Mouse (Mus musculus) naive thymus-derived CD4-positive, alpha-beta T cell, adult 2 months (primary cell): ENCODE measurements around the gene Olfr1392.
A peak's percentile ranks its signal among the peaks of the same experiment; 100 is the strongest.
"Not testable (repeated sequence)": the region's sequence is repeated elsewhere in the genome, so short reads cannot be mapped to it uniquely, and the experiment has no call there.

ENCODE experiments used
- DNase-seq: peaks from one replicate; pipeline ENCODE4 v3.0.0-alpha.2; 2011; ENCODE audit warnings: low read depth

Olfr1392 gene

DNA sequence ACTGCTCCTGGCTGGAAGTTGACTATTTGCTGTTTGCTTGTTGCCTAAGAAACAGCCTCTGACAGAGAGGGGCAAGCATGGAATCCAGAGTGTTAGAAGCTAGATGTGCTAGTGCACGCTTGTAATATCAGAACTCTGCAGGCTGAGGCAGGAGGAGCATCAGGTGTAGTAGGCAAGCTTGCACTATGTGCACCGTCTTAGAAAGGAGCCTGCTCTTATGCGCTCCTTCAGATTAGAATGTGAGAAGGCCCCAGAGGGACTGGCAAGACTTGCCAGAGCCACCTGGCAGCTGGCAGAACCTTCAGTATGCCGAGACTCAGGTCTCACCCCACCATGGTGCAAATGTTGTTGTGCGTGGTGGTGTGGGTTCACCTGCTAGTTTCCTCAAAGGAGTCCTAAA is 33.0 kb upstream of the Olfr1392 start:
- DNase-seq: peak; percentile 25

- no peak for DNase-seq
Observed at GRCm38 (mm10) chr11:49253035-49253434, 32.0 kb upstream of the Olfr1392 start.

DNA sequence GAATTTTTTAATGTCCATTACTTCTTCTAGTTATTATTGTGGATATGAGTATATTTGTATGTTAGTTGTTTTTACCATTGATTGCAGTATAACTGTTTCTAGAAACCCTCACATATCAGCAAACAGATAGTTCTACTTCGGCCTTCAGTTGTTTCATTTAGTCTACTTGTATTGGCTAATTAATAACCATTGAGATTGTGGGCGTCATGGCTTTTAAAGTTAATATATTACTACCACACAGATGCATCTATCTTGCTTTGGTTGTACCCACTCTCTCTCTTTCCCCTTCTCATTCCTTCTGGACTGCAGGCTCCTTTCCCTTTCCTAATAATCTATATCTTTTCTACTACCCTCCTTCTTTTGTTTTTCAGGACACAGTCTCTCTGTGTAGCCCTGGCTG is 25.8 kb upstream of the Olfr1392 start:
- DNase-seq: no peak

DNA sequence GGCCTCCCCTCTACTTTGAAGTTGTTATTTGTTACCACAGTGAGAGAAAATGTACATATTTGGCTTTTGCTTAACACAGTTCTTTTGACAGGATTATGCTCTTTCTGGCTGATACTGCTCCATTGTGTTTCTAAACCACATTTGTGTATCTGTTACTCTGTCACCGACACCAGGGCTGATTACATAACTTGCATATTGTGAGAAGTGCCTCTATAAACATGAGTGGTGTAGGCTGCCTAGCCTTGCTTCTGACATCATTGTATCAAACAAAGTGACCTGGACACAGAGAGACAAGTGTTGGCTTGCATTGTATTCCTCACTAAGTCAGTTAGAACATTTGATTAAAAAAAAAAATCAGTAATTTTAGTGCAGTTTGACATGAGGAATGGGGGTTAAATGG is 25.3 kb upstream of the Olfr1392 start:
- no peak for DNase-seq

GRCm38 (mm10) chr11:49260598-49261312 is 24.3 kb upstream of the Olfr1392 start:
- DNase-seq: no peak

- no peak for DNase-seq
Observed at GRCm38 (mm10) chr11:49261313-49261855, 23.7 kb upstream of the Olfr1392 start.

- DNase-seq: no peak
Observed at GRCm38 (mm10) chr11:49262286-49262685, 22.8 kb upstream of the Olfr1392 start.

DNA sequence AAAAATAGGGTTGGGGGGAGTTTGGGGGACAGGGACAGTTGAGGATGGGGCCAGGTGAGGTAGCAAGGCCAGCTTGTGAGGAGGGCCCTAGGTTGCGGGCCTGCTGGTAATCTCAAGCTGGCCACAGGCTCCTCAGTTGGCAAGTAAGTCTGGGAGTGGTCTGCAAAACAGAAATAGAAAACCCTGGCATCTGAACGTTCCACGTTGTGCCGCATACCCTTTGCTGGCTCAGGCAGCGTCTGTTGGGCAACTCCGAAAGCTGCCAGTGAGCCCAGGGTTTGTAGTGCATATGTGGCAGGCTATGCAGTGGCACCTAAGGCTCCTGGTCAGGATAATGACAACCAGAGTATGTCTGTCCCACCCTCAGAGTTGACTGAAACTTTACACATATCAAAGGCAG is 21.9 kb upstream of the Olfr1392 start:
- no peak for DNase-seq

GRCm38 (mm10) chr11:49264081-49264480 is 21.0 kb upstream of the Olfr1392 start:
- DNase-seq: no peak

DNA sequence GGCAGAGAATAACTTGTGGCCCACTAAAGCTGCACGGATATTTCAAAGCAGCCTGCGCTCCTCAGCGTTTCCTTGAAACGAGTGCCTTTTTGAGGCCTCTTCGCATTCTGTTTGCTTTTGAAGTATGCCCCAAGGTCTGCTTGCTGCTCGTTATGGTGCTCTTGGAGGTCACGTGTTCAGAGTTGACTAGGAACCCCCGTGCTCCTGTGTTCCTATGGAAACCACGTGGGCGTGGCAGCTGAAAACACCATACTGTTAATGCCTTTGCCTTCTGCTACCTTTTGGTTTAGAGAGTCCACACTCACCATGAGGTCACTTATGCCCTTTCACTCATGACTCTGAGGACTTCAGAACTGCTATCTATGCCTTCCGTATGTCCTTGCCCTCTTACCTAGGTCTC is 20.5 kb upstream of the Olfr1392 start:
- peak; percentile 72 for DNase-seq

GRCm38 (mm10) chr11:49265101-49265500 is 20.0 kb upstream of the Olfr1392 start:
- DNase-seq: no peak

DNA sequence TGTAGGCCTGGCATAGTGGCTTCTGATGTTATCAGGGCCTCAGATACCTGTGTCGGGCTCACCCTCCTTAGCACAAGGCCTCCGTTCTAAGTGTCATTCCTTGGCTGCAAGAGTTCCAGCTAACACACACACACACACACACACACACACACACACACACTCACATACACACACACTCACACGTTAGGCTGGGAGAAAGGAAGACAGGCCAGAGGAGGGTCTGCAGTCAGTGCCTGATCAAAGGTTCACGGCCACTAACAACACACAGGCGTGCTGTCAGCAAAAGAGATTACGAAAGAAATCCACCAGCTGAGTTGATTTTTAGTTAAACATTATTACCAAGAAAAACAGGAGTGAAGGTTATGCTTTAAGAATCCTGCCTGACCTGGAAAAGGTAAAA is 18.4 kb upstream of the Olfr1392 start:
- DNase-seq: no peak

DNA sequence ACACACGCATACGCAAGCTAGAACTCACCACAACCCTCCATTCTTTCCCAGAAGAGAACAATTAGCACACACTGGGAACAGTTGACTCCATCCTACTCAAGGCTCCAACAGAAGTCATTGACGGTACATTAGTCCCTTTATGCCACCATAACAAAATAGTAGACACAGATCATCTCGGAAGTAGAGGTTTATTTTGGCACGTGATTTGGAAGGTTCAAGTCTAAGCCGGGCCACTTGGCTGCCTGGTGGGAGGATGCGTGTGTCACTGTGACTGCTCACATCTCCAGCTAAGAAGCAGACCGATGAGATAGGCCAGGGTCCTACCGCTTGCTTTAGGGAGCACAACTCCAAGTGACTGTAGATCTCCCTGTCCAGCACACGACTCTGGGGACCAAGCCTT is 17.8 kb upstream of the Olfr1392 start:
- no peak for DNase-seq

GRCm38 (mm10) chr11:49267970-49268579 is 17.0 kb upstream of the Olfr1392 start:
- no peak for DNase-seq

DNA sequence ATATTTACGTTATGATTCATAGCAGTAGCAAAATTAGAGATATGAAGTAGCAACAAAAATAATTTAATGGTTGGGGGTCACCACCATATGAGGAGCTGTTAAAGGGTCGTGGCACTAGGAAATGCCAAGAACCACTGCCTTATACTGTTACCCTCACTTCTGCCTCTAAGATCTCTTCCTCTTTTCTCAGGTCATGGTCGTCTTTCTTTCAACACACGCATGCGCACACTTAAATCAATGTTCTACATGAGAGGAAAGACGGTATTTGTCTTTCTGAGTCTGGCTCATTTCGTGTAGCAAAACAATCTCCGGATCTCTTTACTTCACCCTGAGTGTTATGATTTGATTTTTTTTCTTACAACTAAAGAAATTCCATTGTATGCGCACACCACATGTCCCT is 15.3 kb upstream of the Olfr1392 start:
- DNase-seq: no peak

- DNase-seq: no peak
Observed at GRCm38 (mm10) chr11:49270368-49270767, 14.7 kb upstream of the Olfr1392 start.

DNA sequence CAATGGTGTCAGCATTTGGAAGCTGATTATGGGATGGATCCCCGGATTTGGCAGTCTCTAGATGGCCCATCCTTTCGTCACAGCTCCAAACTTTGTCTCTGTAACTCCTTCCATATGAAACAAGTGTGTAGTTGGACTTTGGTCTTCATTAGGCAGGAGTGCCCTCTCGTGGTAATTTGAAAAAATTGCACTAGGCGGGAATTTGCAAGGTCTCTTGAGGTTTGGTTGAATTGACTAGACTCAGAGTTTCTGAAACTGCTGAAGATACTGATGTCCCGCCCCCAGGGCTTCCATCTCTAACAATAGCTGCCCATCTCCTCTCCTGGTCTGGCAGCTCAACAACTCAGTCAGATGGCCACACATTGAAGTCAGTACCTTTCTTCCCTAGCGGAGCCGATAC is 13.7 kb upstream of the Olfr1392 start:
- DNase-seq: peak; percentile 80

DNA sequence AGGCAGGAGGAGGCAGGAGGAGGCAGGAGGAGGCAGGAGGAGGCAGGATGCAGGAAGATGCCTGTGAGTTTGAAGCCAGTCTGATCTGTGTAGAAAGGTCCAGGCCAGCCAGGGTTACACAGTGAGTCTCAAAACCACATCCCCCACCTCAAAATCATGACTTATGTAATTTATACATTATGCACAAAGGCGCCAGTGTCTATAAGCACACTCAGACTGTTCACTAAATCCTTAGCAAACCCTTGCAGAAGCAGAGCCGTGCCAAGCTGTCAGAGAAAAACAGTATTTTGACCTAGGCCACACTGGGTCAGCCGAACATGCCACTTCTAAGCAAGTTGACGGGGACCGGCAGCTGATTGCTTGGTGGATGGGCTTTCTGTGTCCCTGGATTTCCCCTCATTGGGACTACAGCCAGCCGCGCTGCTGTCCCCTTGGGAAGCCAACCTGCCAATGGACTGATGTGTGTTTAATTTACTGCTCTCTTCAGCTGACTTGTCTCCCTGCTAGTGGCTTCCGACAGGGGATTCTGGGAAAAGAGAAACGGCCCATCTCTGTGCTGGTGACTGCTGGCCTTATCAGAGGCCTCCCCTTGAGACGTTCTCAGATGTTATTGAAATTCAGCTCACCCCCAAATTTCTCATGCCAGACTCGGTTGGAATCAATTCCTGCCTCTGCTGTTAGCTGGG is 11.1 kb upstream of the Olfr1392 start:
- DNase-seq: no peak

GRCm38 (mm10) chr11:49278222-49278621 is 6.9 kb upstream of the Olfr1392 start, which contains the start of gene Olfr1393:
Gene Olfr1393 (plus strand): TSS chr11:49278304.
- DNase-seq: no peak

DNA sequence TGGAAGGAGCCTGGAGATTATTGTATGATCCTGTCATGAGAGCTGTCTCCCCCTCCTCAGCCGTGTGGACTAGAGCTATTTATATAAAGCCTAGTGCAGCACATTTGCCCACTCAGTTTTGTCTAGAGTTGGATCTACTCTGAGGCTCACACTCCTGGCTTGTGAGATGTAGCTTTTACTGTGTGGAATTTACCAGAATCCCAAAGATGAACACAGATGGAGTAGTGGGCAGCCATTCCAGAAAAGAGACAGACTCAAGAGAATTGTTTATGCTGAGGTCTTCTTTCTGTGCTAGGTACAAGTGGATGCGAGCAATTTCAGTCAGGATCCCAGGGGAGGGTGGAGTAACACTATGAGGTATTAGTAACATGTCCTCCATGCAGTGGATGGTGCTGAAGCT is 2.2 kb downstream of the Olfr1392 start:
- no peak for DNase-seq

GRCm38 (mm10) chr11:49292777-49293176 is 7.7 kb downstream of the Olfr1392 start:
- DNase-seq: no peak

- no peak for DNase-seq
Observed at GRCm38 (mm10) chr11:49304441-49304840, 19.4 kb downstream of the Olfr1392 start, which contains the start of gene Olfr10. Gene Olfr10 (plus strand): TSS chr11:49304741.

DNA sequence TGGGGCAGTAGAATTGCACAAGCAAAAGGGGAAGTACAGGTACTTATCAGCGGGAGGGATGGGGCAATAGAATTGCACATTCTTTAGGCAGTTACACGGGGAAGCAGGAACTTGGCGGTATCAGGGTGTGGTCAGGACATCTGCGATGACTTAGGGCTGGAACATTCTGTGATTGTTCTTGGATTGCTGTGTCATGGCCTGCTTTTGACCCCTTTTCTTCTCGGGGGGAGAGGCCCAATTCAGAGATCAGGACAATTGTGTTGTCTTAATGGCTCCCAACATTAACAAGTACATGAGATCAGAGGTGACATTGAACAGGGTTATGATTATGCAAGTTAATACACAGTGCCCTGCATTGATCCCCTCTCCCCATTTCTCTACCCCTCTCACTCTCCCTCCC is 23.5 kb downstream of the Olfr1392 start:
- not testable (repeated sequence) for DNase-seq
